Mouse (Mus musculus) kidney, postnatal 0 days (tissue): Measurements from ENCODE around the gene Rpl10-ps3. TPM values are rescaled to one million over a fixed set of nuclear protein-coding genes. Genes with fewer than 3 reads are reported as not detected.

Source experiments
- ATAC-seq: fragments of 200-750 bp; cut with Nextera tagmentation; replicated peaks from 2 replicates; pipeline ENCODE4 v1.8.0; 2017; ENCODE audit warnings: low read depth, moderate number of reproducible peaks, moderate TSS enrichment, moderate library complexity; ENCODE audit not compliant: low FRiP score
- DNase-seq: peaks from one replicate; pipeline ENCODE4 v3.0.0-alpha.2; 2016; ENCODE audit warnings: low spot score
- H3K27ac ChIP-seq: fragments of 300-500 bp; sonication (generic); 2 replicates; pipeline ENCODE4 v1.5.1; 2014; ENCODE audit warnings: mild to moderate bottlenecking
- H3K27me3 ChIP-seq: fragments of 300-500 bp; sonication (generic); 2 replicates; pipeline ENCODE4 v1.6.1; 2014; ENCODE audit warnings: low read length, mixed read lengths; ENCODE audit not compliant: insufficient read depth
- H3K36me3 ChIP-seq: fragments of 300-500 bp; sonication (generic); 2 replicates; pipeline ENCODE4 v1.6.1; 2014; ENCODE audit warnings: low read length, mixed read lengths; ENCODE audit not compliant: insufficient read depth
- H3K4me1 ChIP-seq: fragments of 300-500 bp; sonication (generic); replicated peaks from 2 replicates; pipeline ENCODE4 v1.6.1; 2014; ENCODE audit warnings: antibody characterized with exemption, low read length, mixed read lengths; ENCODE audit not compliant: insufficient read depth
- H3K4me2 ChIP-seq: fragments of 300-500 bp; sonication (generic); 2 replicates; pipeline ENCODE4 v1.6.1; 2014; ENCODE audit warnings: mild to moderate bottlenecking, low read length, moderate library complexity, mixed read lengths
- H3K4me3 ChIP-seq: fragments of 300-500 bp; sonication (generic); replicated peaks from 2 replicates; pipeline ENCODE4 v1.5.1; 2014; ENCODE audit warnings: low read depth, low read length
- H3K9ac ChIP-seq: fragments of 300-500 bp; sonication (generic); 2 replicates; pipeline ENCODE4 v1.6.1; 2014; ENCODE audit warnings: low read depth, low read length
- H3K9me3 ChIP-seq: fragments of 300-500 bp; sonication (generic); replicated peaks from 2 replicates; pipeline ENCODE4 v1.6.1; 2016; ENCODE audit warnings: low read length, inconsistent platforms, mixed read lengths
- CTCF ChIP-seq: IDR thresholded peaks from 2 replicates; pipeline ENCODE4 v1.5.1; 2016; ENCODE audit warnings: antibody characterized with exemption, low read depth, mild to moderate bottlenecking, moderate library complexity
- WGBS: fragments of 180-500 bp; shearing (Covaris S2); extraction: QIAGEN DNeasy Blood & Tissue Kit; methylation state at CpG from one replicate; pipeline ENCODE4 v1.1.7; 2014; 5-methylcytosine and 5-hydroxymethylcytosine counted together
- polyA plus RNA-seq: library from polyadenylated mRNA; unstranded; fragments of >200 nt; fragmentation: Nextera tagmentation; extraction: Ambion mirVana; gene quantifications from 2 replicates; pipeline ENCODE4 v1.2.1, GENCODE M21; 2015

Gene Rpl10-ps3
- polyA plus RNA-seq, 1 experiment from 2014 or later, result 252 TPM

GRCm38 (mm10) chr9:50301722-50302121 lies 43.0 kb downstream of the Rpl10-ps3 start:
- no peaks in the 10 kb centered on the region for H3K36me3 ChIP-seq
- no peaks in the 10 kb centered on the region for H3K27me3 ChIP-seq
- TF ChIP-seq CTCF, result no peak
- H3K27ac ChIP-seq, result no peak overlapping the region
- DNase-seq (no peak), ATAC-seq (no peak)
- H3K4me2 ChIP-seq, result no peak overlapping the region
- H3K4me3 ChIP-seq, result no peak overlapping the region
- no peak overlapping the region for H3K9ac ChIP-seq
- H3K4me1 ChIP-seq, result peaks cover 4% of the 10 kb centered on the region; the same call in 1 of the 2 replicates
- no peaks in the 10 kb centered on the region for H3K9me3 ChIP-seq

- H3K9ac ChIP-seq, result no peak overlapping the region
- peak; percentile 17 for DNase-seq
- no peak overlapping the region for H3K4me3 ChIP-seq
- no peaks in the 10 kb centered on the region for H3K4me1 ChIP-seq
- no peak overlapping the region for H3K27ac ChIP-seq
- no peaks in the 10 kb centered on the region for H3K27me3 ChIP-seq
- ATAC-seq, result no peak
- WGBS, result 45% methylated on average over 2 of the region's 2 CpGs
- H3K9me3 ChIP-seq, result no peaks in the 10 kb centered on the region
- no peak overlapping the region for H3K4me2 ChIP-seq
- no peak for TF ChIP-seq CTCF
- H3K36me3 ChIP-seq, result no peaks in the 10 kb centered on the region
These were observed 46.4 kb downstream of the Rpl10-ps3 start for GRCm38 (mm10) chr9:50298389-50298788.

Other genes starting within 250 kb of the Rpl10-ps3 start
- gene Plet1, start 149.6 kb upstream of the Rpl10-ps3 start, polyA plus RNA-seq, result 53.4 and 54.5 TPM in 2 replicates
- gene Pts, start 183.8 kb upstream of the Rpl10-ps3 start, polyA plus RNA-seq, result 133 and 139 TPM in 2 replicates
- gene Il18, start 209.9 kb upstream of the Rpl10-ps3 start, polyA plus RNA-seq, result 3.7 and 5.2 TPM in 2 replicates
- gene Bco2, start 210.2 kb upstream of the Rpl10-ps3 start, polyA plus RNA-seq, result 0.17 and 0.27 TPM in 2 replicates
- gene Tex12, start 216.4 kb upstream of the Rpl10-ps3 start, polyA plus RNA-seq, result not detected in 2 replicates